Mouse (Mus musculus): Measurements from ENCODE around the gene Nab2.

The Nab2 gene

DNA sequence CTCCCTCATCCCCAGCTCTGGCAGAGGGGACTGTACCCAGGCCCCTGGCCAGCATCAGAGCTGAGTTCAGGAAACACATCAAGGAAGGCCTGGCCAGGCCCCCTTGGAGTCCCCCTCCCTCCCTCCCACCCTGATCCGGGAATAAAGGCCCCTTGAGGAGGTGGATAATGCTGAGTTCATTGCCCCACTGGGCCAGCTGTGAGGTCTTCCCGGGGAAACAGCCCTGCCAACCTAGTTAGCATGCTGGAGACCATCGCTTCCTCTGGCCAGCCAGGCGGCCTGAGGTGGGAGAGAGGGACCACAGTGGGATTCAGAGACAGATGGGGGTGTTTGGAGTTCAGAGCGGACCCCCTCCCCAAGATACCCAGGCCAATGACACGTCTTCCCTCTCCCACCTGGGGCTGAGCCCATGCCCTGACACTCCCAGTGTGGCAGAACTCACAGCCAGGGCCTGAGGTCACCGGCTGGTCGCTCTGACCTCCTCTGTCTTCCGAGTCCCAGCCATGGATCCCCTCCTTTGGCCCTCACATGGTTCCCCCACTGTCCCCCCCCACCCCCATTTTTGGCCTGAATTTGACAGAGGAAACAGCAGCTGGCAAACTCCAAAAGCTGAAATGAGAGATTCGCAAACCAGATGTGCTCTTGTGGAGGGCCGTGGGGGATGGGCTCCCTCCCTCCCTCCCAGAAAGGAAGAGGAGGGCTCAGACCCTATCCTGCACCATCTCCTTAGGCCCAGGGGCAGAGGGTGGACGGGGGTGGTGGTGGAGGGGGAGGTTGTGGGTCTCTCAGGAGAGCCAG is 53.9 kb downstream of the Nab2 start:
- DNase-seq = no peak

DNA sequence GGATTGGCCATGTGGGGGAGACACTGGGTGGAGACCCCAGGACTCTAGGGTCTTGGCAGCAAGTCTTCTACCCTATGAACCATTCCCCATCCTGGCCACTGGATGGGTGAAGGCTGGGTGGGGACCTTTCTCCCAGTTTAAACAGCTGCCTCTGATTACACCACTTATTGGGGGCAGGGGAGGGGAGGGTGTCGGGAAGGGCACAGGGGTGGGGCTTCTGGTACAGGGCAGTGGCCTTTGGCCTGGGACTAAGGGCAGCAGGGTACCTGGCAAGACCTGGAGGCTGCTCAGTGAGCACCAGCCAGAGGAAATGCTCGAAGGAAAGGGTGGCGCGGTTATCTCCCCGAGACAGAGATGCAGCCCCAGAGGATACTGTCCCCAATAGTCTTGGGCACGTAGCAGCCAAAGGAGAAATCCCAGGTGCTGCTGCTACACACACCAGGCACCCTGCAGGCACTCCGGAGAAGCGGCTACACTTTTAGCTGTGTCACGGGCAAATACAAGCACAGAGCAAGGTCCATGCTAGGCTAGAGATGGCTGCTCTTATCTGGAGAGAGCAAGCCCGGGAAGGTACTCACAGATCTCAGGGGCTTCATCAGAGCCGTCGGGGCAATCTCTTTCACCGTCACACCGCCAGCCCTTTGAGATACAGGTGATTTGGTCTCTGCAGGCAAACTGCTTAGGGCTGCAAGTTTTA is 56.1 kb downstream of the Nab2 start:
- DNase-seq = no peak
